Mouse (Mus musculus) stomach, postnatal 0 days (tissue): ENCODE measurements at regions not wholly inside any gene's neighbourhood (a gene's known extent, or its start where the extent isn't known, plus 50 kb on each side); places are given as distances from the start of the nearest gene placed in this dataset.

Experiments
- CTCF ChIP-seq: IDR thresholded peaks from 2 replicates; pipeline ENCODE4 v1.5.1; 2016; ENCODE audit warnings: antibody characterized with exemption, low read depth, mild to moderate bottlenecking, moderate library complexity
- EP300 ChIP-seq: optimal IDR thresholded peaks from 2 replicates; pipeline ENCODE3; 2016; ENCODE audit warnings: antibody characterized with exemption

DNA sequence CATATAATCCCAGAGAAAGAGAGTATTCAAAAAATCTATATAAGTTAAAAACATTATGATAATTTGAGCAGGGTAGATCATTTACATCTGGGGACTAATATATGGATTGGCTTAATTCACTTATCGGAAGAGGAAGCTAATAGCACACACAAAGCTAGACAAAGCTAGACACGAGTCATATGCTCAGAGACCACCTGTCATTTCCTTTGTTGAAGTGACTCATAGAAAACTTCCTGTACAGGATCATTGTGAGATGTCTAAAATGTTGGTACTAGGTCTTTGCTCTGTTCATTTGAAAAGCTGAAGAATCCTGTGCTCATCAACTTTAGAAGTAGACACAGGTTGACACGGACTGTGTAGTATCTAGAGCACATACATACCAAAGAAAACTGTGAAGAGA lies 101.5 kb downstream of the Ndfip2 start:
- TF ChIP-seq CTCF (no peak), EP300 (no peak)
